Mouse (Mus musculus) cerebellum, postnatal 4 days (tissue): ENCODE data around the gene Elmo2.

Source experiments
- DNase-seq, 2 experiments: peaks; one replicate each; pipeline ENCODE4 v3.0.0; 2022; ENCODE audit warnings: low spot score in 2 of 2, mixed read lengths in 1 of 2

Elmo2 gene

DNA sequence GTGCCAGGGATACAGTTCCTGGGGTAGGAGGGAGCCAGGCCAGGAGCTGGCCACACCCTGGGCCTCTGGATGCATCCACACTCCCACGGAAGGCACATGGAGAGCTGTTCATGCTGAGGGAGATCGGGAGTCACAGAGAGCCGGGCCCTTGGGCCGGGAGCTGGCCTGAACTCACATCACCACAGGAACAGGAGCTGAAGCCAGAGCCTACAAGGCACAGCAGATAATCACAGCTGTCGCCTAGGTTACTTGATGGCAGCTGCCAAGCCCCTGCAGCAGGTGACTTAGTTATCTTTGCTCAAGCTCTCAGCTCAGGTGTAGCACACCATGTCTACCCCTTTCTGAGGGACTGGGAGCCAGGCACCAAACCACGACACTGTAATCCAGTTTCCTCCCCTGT is 68.0 kb downstream of the Elmo2 start:
- DNase-seq: no peak

DNA sequence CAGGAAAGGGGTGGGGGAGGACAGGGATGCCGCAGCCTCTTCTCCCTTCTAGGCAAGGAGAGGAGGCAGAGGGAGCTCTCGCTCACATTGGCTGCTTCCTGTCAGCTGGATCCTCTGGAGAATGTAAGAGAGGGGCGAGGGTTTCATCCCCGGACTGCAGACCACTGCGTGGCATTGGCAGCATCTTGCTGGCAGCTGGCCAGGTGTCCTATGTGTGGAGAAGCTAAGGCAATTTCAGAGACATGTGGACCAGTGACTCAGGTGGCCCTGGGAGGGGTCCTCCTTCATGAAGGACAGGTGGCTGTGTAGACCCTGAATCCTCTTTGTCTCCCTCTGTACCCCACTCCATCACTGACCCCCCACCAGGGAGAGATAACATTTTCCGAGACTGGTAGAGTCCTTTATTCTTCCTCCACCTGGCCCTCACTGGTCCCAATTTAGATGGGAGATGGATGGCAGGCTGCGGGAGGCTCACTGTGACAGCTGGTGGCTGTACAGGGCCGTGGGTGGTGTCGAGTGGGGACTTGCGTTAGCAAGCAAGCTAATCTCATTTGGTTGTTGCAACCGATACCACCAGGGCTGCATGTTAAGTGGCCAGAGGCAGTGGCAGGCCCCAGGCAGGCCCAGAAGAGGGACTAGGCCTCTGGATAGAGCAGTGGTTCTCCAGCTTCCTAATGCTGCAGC is 69.0 kb downstream of the Elmo2 start:
- DNase-seq: no peak

DNA sequence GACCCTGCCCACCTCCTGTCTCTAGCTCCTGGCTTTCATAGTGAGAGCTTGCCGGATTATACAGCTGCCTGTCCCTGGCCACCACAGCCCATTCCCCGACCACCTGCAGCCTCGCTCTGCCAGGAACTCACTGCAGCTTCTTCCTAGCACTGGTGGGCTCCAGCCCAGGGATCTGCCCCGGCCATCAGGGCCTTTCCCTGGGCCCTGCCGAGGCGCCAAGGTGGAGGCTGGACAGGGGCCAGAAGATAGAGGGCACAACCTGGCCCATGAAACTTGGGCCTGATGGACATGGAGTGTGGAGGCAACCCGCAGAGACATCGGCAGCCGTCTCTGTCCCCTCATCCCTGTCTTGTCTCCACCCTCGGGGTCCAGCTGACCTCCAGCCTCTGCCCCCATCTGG is 70.1 kb downstream of the Elmo2 start:
- DNase-seq: no peak

DNA sequence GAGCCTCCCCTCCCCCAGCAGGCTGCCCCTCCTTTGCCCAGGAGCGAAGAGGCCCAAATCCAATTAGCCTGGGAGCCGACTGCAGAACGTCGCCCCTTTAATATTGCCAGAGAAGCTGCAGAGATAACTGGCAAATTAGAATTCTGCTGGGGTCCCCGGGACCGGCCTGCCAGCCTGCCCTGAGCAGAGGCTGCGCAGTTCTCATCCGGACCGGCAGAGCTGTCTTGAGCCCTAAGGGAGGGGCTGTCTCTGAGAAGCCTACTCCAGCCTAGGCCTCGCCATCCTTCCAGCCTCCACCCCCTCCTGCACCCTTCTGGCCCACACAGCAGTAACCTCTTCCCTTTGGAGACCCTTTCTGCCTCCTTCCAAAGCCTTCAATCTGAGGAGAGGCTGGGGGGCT is 72.4 kb downstream of the Elmo2 start:
- no peak for DNase-seq

DNA sequence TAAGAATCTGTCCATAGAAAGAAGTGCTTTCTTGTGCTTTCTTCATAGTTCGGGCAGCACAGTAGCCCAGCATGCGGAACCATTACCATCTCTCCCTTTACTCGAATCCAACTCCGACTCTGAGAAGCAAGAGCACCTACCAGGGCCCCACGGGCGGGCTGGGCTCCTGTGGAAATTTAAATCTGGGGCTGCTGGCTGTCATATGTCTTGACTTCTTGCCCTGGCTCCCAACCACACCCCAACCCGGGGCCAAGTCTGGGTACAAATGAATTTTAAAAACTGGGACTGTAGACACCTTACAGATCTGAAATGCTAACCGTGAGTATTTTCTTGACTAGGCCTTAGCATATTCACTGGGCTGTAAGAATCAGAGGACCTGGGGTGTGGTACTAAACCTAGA is 73.0 kb downstream of the Elmo2 start:
- DNase-seq: no peak

DNA sequence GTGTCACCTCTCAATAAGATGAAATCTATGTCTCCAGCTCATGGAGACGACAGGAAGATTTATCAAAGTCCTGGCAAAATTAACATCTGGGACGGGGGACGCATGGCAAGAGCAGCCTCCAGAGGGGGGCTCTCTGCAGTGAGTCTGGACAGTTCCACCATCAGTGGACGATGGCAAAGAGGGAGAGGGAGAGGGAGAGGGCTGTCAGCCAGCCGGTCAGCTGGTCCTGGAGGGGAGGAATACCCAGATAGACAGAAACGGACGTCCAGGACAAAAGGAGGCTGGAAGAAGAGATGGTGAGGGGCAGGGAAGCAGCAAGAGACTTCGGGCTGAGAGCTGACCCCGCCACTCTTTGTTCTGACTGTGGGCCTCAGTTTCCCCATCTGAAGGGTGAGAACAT is 73.5 kb downstream of the Elmo2 start:
- DNase-seq: no peak

DNA sequence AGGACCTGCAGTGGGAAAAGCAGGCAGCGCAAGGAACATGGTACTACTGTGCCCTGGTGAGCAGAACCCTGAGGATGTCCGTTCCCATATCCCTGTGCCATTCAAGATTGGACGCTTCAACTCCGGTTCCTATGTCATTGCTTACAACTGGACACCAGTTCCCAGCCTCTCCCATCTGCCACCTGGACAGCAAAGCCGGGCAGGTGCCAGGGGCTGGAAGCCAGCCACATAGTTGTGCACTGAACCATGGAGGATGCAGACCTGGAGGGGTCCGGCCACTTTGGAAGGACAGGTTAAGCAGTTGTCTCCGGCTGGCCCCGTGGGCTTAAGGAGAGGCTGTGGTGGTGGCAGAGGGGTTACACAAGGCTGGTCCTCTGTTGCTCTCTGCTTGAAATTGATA is 73.9 kb downstream of the Elmo2 start:
- no peak for DNase-seq

DNA sequence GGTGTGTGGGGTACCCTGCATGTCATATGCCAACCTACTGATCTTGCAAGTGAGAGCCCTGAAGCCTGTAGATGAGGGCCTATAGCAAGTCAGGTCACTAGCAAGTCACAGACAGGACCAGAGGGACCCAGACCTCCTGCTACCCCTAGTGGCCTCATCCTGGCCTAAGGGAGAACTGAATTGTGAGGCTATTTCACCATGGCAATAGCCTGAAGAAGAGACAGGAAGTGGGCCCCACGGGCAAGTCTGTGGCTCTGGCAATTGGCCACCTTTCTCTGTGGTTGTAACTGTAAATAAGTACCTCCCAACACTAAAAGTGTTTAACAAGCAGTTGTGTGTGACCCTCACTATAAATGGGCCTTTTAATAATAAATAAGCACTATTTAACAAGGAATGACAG is 75.4 kb downstream of the Elmo2 start:
- no peak for DNase-seq

DNA sequence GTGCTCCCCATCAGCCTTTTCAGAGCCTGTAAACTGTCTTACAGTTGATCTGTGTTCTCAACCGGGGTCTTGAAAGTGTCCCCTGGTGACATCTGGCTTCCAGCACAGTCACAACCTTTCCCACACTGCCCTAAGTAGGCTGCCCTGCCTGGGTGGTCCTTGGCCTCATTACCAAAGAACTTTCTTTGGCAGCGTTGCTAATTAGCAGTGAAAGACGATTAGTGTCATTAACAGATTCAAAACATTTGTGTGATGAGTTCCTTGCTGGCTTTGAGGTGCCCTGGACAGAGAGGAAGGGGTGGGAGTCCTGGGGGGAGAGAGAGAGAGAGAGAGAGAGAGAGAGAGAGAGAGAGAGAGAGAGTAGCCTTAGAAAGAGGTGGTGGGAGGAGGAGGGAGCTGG is 77.3 kb downstream of the Elmo2 start:
- no peak for DNase-seq

DNA sequence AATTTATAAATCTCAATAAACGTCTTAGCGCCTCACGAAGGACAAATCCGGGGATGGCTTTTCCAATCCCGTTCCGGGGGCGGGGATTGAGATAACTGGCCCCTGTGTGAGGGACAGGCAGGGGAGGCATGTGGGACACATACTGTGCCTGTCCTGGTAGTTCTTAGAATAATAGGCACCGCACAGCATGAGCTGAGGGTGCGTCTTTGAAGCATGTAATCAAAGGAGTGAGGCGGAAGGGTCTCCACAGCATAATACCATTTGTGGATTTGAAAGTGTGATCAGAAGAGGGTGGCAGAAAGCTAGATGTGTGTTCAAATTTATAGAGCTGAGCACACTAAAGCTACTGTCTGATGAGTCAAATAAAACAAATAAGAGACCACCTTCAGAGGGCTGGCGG is 79.9 kb downstream of the Elmo2 start:
- DNase-seq: no peak

DNA sequence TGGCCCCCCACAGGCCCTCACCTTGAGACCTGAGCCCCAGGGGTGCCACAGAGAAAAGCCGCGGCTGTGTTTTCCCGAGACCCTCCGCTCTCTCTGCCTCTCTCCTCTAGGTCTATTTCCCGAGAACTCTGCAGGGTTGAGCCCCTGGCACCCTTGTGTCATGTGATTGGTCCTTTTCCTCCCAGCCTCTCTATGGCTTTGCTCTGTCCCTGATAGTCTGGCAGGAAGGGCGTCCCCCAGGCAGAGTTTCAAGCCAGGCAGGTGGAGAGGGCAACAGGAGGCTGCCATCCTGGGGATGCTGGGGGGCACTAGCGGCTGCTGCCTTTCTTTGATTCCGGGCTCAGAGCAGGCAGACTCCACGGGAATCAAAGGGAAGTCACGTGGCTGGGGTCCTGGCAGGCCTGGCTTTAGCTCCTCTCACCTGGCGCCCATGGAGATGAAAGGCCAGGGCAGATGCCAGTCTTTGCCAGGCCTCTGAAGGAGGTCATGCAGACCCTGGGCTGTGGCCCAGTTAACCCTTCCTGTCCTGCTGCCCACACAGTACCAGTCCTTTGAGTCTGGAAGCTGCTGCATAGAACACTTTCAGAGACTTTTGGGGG is 83.1 kb downstream of the Elmo2 start:
- no peak for DNase-seq

DNA sequence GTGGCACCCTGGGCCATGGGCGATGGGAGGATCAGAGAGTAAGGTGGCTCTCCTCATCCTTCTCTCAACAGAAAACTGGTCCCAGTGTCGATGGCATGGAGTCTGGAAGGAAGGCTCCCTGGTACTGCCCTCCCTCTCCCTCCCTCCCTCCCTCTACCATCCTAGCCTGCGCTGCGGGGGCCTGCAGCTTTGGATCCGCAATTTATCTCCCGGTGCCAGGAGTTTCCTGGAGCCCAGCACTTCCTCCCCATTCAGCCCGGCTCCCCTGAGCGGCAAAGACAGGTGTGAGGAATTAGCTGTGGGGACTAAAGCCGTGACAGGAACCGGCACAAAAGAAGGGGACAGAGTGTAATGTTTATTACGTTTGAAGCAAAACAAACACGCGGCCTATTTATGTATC is 83.7 kb downstream of the Elmo2 start:
- DNase-seq: no peak

DNA sequence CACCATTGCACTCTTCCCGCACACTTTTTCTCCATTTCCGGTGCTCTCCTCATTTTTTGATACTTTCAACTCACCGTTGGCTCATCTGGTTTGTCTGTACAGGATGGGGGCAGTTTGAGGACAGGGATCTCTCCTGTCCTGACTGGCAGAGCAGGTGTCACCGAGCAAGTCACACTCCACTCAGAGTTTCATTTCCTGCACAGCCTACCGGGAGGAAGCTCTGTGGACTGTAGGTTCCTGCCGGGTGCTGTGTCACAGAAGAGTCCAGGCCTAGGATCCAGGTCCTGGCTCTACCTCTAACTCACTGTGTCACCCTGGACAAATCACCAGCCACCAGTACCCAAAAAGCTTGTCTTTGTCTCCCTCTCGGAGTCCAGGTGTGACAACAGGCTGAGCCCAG is 84.5 kb downstream of the Elmo2 start:
- DNase-seq: no peak

DNA sequence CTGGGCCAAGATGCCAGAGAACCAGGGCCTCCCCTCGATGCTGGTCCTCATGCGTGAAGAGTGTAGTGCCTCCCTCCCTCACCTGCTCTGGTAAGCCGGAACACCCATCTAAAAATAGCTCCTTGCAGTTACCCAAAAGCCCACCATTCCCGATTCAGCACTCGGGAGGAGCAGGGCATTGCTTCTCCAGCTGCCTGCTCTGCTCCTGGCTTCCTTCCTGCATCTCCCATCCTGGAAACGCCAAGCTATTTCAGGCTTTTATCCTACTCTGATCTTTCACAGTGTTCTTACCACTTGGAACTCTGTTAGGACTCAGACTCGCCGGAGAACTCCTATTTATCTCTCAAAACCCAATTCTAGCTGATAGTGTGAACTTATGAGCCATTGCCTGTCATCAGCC is 85.9 kb downstream of the Elmo2 start:
- DNase-seq: no peak

DNA sequence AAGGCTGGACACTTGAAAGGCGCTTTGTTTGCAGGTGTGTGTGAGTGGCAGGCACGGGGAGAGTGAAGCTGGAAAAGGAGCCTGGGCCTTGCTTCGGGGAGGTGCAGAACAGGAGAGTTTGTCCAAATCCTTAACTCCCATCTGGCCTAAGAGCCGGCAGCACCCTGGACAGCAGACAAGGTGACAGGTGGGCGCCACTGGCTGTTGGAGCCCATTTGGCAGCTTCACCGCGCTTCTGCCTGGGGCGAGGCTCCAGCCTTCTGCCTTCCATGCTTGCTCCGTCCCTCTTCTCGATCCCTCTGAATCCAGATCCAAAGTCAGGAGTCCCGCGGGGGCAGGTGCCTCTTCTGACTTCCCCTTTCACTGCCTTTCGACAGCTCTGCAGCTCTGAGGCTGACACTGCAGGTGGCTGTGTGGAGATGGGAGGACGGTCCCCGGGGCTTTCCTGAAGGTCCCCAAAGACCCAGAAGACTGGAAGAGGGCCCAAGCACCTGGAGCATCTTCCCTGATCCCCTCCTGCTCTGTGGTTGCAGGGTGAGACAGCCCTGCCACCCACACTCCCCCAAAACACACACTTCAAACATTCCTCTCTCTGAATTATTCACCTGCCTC is 86.6 kb downstream of the Elmo2 start:
- DNase-seq: no peak

DNA sequence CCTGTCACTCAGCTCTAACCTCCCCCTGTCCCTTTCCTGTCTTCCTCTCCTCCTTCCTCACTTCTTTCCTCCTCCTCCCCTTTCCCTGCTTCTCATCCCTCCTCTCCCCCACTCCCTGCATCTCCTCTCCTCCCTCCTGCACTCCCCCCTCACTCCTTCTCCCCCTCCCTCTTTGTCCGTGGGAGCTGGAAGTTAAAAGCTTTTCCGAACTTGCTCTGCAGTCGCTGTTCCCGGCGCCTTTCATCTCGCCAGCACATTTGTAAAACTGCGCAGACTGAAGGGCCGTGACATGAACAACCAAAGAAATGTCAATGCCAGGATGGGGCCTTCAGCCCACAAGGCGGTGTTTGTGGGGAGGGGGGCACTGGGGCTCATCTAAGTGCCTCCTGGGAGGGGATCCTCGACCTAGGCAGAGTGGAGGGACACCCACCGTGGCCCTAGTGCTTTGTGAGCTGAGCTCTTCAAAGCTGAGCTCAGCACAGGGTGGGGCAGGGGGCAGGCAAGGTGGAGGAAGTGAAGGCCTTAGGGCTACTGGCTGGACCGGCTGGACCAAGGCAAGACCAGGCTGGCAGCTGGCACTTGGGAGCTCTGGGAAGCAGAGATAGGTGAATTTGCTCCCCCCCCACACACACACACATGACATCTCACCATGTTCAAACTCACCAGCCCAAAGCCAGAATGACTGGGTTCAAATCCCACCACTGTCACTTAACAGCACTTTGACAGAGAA is 87.7 kb downstream of the Elmo2 start:
- no peak for DNase-seq
